Mouse (Mus musculus) intestine, postnatal 0 days (tissue): ENCODE results near the gene Btn1a1. TPM values are rescaled to one million over a fixed set of nuclear protein-coding genes. Genes with fewer than 3 reads are reported as not detected.

ENCODE experiments used
- ATAC-seq: fragments of 200-750 bp; cut with Nextera tagmentation; 2 replicates; pipeline ENCODE4 v1.8.0; 2017; ENCODE audit warnings: mild to moderate bottlenecking, moderate TSS enrichment, moderate library complexity
- H3K27ac ChIP-seq: fragments of 300-500 bp; sonication (generic); 2 replicates; pipeline ENCODE4 v1.5.1; 2014; ENCODE audit warnings: mild to moderate bottlenecking, low read depth, low read length, moderate library complexity
- H3K27me3 ChIP-seq: fragments of 300-500 bp; sonication (generic); replicated peaks from 2 replicates; pipeline ENCODE4 v1.6.1; 2014; ENCODE audit warnings: low read length, mixed read lengths; ENCODE audit not compliant: control insufficient read depth, insufficient read depth
- H3K36me3 ChIP-seq: fragments of 300-500 bp; sonication (generic); 2 replicates; pipeline ENCODE4 v1.6.1; 2014; ENCODE audit warnings: mild to moderate bottlenecking, moderate library complexity; ENCODE audit not compliant: control insufficient read depth, insufficient read depth
- H3K4me1 ChIP-seq: fragments of 300-500 bp; sonication (generic); replicated peaks from 2 replicates; pipeline ENCODE4 v1.6.1; 2014; ENCODE audit warnings: antibody characterized with exemption, low read length, mixed read lengths; ENCODE audit not compliant: control insufficient read depth, insufficient read depth
- H3K4me2 ChIP-seq: fragments of 300-500 bp; sonication (generic); replicated peaks from 2 replicates; pipeline ENCODE4 v1.6.1; 2014; ENCODE audit warnings: low read depth, mild to moderate bottlenecking, moderate library complexity
- H3K4me3 ChIP-seq: fragments of 300-500 bp; sonication (generic); 2 replicates; pipeline ENCODE4 v1.5.1; 2014; ENCODE audit warnings: low read depth, low read length
- H3K9ac ChIP-seq: fragments of 300-500 bp; sonication (generic); 2 replicates; pipeline ENCODE4 v1.6.1; 2014; ENCODE audit warnings: mild to moderate bottlenecking, low read depth, low read length
- H3K9me3 ChIP-seq: fragments of 300-500 bp; sonication (generic); 2 replicates; pipeline ENCODE4 v1.6.1; 2016; ENCODE audit warnings: mixed run types; ENCODE audit not compliant: control insufficient read depth
- CTCF ChIP-seq: sonication (generic); IDR thresholded peaks from 2 replicates; pipeline ENCODE4 v1.5.1; 2016; ENCODE audit warnings: low read depth, mild to moderate bottlenecking, control low read depth, antibody characterized with exemption, moderate library complexity
- WGBS: fragments of 180-500 bp; shearing (Covaris S2); extraction: QIAGEN DNeasy Blood & Tissue Kit; methylation state at CpG from one replicate; pipeline ENCODE4 v1.1.7; 2014; 5-methylcytosine and 5-hydroxymethylcytosine counted together
- polyA plus RNA-seq: library from polyadenylated mRNA; unstranded; fragments of >200 nt; fragmentation: Nextera tagmentation; extraction: Ambion mirVana; gene quantifications from 2 replicates; pipeline ENCODE4 v1.2.1, GENCODE M21; 2015

Btn1a1 gene
- polyA plus RNA-seq, 1 experiment from 2014 or later: not detected

DNA sequence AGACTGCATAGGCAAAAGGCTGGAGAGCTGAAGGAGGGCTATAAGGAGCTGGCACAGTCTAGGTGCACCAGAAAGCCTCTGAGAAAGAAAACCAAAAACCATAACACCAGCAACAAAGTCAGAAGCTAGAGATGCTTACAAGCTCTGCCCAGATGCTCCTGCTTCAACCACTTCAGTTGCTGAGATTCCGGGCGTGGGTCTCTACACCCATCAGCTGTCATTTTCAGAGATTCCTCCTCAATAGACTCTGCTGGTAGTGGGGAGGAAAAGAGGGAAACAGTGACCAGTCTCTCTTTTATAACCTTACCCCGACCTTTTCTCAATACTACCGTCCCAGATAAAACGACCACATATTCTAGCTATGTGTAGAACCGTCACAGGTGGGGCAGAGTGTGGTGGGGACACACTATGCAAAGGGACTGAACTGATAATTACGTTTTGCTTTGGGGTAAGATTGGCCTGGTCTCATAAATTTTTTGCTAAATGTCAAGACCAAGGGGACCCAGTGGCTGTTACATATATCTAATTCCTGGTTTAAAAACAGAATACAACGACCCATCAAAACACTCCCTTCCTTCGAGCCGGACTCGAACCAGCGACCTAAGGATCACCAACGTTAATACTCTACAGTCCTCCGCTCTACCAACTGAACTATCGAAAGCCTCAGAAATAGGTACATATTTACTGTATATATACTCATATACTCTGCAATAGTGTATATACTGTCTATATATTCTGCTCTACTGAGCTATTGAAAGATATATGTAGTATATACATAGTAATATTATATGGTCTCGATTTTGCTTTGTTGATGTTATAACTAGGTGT, 37.3 kb downstream of the Btn1a1 start:
- WGBS: 62% methylated on average over 16 of the region's 16 CpGs
- Histone ChIP-seq H3K4me3 (no peak overlapping the region), H3K36me3 (no peaks in the 10 kb centered on the region), H3K4me1 (no peaks in the 10 kb centered on the region), H3K27ac (no peak overlapping the region), H3K9me3 (no peaks in the 10 kb centered on the region), H3K9ac (no peak overlapping the region), H3K27me3 (no peaks in the 10 kb centered on the region), H3K4me2 (no peak overlapping the region)
- ATAC-seq: no peak
- no peak for TF ChIP-seq CTCF

DNA sequence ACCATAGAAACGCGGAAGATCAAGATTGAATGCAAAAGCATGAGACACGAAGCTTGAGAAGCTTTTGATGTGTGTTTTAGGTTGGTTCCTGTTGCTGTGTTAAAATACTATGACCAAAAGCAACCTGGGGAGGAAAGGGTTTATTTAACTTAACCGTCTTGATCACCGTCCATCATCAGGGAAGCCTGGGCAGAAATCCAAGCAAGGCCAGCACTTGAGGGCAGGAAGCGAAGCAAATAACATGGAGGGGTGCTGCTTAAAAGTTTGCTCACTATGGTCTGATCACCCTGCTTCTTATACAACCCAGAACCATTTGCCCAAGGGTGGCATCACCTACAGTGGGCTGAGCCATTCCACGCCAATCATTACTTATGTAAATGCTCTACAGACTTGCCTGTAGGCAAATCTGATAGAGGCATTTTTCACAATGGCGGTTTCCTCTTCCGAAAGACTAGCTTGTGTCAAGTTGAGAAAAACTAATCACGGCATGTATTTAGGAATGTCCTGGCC, 38.2 kb downstream of the Btn1a1 start:
- peaks cover under 1% of the 10 kb centered on the region; the same call in 1 of the 2 replicates for H3K36me3 ChIP-seq
- no peaks in the 10 kb centered on the region for H3K4me1 ChIP-seq
- 71% methylated on average over 10 of the region's 10 CpGs for whole genome bisulfite sequencing
- ATAC-seq: no peak
- no peak overlapping the region for H3K27ac ChIP-seq
- no peak overlapping the region for H3K9ac ChIP-seq
- TF ChIP-seq CTCF: no peak
- no peak overlapping the region for H3K4me2 ChIP-seq
- H3K9me3 ChIP-seq: no peaks in the 10 kb centered on the region
- H3K4me3 ChIP-seq: no peak overlapping the region
- no peaks in the 10 kb centered on the region for H3K27me3 ChIP-seq

DNA sequence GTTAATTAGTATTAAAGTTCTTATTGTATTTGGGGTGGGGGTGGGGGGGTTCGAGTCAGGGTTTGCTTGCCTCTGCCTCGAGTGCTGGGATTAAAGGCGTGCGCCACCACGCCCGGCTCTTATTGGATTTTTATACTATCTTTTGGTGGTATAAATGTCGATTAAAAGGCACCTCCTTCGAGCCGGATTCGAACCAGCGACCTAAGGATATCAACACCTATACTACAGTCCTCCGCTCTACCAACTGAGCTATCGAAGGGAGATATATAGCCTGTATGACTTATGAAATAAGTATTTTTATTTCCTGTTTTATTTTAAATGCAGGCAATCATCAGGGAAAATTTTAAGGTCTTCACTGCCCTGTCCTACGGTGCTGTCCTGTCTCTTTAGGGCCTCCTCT, 38.8 kb downstream of the Btn1a1 start:
- Histone ChIP-seq H3K27ac (no peak overlapping the region), H3K4me2 (no peak overlapping the region), H3K36me3 (peaks cover 6% of the 10 kb centered on the region; the same call in 1 of the 2 replicates), H3K9ac (no peak overlapping the region), H3K4me3 (no peak overlapping the region), H3K9me3 (no peaks in the 10 kb centered on the region), H3K27me3 (no peaks in the 10 kb centered on the region), H3K4me1 (no peaks in the 10 kb centered on the region)
- no peak for TF ChIP-seq CTCF
- ATAC-seq: no peak
- 27% methylated on average over 14 of the region's 14 CpGs for WGBS

DNA sequence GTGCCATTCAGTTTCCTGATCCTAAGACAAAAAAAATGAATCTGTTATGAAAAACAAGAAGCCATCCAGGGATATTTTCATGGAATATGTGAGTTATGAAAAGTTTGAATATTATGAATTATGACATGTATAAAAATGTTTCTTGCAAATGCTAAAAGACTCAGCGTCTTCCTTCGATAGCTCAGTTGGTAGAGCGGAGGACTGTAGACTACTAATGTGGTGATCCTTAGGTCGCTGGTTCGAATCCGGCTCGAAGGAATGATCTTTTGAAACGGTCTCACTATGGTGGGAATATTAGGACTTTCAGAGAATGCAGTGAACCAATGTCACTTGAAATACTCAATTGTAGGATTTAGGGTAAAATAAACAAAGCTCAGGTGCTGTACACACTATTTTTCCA, 39.4 kb downstream of the Btn1a1 start:
- 27% methylated on average over 8 of the region's 8 CpGs for WGBS
- Histone ChIP-seq H3K4me1 (no peaks in the 10 kb centered on the region), H3K27me3 (no peaks in the 10 kb centered on the region), H3K4me2 (no peak overlapping the region), H3K9me3 (no peaks in the 10 kb centered on the region), H3K9ac (no peak overlapping the region), H3K36me3 (peaks cover 12% of the 10 kb centered on the region), H3K4me3 (no peak overlapping the region), H3K27ac (no peak overlapping the region)
- ATAC-seq: no peak
- no peak for TF ChIP-seq CTCF

DNA sequence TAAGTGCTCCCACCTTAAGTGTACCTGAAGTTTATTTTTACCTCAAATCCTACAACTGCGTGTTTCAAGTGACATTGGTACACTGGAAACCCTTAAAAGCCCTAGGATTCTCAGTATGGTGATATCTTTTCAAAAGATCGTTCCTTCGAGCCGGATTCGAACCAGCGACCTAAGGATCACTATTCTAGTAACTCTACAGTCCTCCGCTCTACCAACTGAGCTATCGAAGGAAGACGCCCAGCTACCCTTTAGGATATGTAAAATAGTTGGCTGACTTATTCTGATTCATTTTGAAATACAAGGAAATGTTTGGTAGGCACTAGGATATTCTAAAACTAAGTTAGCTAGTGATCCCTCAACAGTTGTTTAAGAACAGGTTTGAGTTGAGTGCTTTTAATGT, 40.2 kb downstream of the Btn1a1 start:
- Histone ChIP-seq H3K27ac (no peak overlapping the region), H3K9me3 (no peaks in the 10 kb centered on the region), H3K9ac (no peak overlapping the region), H3K4me1 (no peaks in the 10 kb centered on the region), H3K27me3 (no peaks in the 10 kb centered on the region), H3K4me3 (peak overlapping the region; percentile 11; the same call in 1 of the 2 replicates), H3K4me2 (peak overlapping the region; percentile 96), H3K36me3 (peaks cover 17% of the 10 kb centered on the region)
- no peak for TF ChIP-seq CTCF
- 9% methylated on average over 9 of the region's 9 CpGs for WGBS
- peak; percentile 7; the same call in 1 of the 2 replicates for ATAC-seq

DNA sequence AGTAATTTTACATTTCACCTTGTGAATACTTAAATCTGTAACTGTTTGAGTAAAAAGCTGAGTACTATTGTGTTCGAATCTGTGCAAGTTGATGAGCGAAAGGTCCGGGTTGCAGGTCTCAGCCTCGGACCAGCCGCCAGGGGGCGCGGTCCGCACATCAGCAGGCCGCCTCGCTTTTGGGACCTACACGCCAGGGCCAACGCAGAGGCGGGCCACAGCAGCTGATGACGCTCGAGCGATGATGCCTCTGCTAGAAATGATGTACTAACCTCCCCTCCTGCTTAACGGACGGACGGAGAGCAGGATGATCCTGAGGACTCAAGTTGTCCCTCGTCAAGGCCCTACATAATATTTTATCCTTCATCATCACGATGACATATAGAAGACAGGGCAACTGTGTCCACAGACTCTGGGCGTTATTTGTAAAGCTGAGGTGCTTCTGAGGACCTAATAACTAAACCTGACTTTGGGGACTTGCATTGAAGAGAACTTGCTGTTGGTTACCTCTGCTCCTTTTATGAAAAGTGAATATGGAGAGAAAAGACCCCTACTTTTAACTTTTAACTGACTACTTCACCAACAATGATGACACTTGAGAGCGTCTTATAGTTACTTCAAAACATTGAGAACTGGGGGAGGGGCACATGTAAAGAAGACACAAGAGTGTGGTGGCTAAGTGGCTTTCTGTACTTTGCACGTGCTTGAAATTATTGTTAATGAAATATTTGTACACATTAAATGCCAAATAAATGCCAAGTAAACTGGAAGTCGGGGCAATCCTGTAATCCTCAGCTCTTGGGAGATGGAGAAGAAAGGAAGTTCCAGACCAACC, 41.0 kb downstream of the Btn1a1 start:
- Histone ChIP-seq H3K27ac (no peak overlapping the region), H3K27me3 (no peaks in the 10 kb centered on the region), H3K4me1 (no peaks in the 10 kb centered on the region), H3K4me2 (peak overlapping the region; percentile 96), H3K36me3 (peaks cover 17% of the 10 kb centered on the region), H3K9me3 (no peaks in the 10 kb centered on the region), H3K9ac (no peak overlapping the region), H3K4me3 (peak overlapping the region; percentile 100)
- ATAC-seq: peak; percentile 78
- 2% methylated on average over 25 of the region's 25 CpGs for WGBS
- peak; percentile 97 for TF ChIP-seq CTCF
